11 mouse cellular contexts compared by ENCODE assay signal in the genomic region with DNA sequence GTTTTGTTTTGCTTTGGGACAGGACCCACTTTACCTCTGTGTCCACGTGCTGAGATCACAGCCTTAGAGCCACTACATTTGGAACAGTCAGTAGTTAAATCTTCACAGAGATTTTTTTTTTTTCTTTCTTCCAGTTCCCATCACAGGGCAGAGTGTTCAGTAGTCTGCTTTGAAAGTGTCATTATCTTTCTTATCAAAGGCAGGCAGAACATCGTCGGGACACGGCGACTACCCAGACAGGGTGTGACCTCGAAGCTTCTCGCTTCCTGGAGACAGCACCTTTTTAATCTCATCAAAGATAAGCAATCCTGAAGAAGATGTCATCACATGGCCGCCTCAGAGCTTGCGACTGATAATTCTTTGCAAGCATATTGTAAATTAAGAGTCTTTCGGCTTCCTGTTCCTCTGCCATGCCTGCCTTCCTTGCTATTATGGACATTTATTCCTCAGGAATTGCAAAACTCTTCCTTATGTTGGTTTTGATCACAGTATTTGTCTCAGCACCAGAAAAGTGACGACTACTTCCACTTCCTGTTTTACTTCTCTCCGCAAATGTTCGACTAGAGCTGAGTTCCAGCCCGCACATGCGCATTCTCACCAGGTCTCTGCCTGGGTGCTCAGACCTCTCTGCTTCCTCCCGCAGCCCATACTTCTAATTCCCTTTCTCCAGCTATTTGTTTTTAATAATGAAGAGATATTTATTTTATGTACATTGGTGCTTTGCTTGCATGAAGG. TPM values are rescaled to one million over a fixed set of nuclear protein-coding genes. Genes with fewer than 3 reads are reported as not detected.
DNase-seq lines count a peak whose midpoint lies in the region; ATAC-seq and TF ChIP-seq lines count a peak whose summit lies in the region.
"Had no signal": no experiment of that assay in that cellular context is flagged by ENCODE, and none has a peak within 500 bp of the region (broad histone marks: within the 10 kb centered on the region; RNA-seq: fewer than 3 reads in every experiment).

No protein-coding gene starts in this region.

- H3K4me2 ChIP-seq in liver, embryonic 16.5 days (ENCODE audit: low read depth, low read length) = peak overlapping the region; percentile 30; the same call in 1 of the 2 replicates
- no peak overlapping the region for H3K4me2 ChIP-seq in kidney, embryonic 16.5 days (replicated peaks; ENCODE audit: low read depth, low read length)
- H3K4me2 ChIP-seq: embryonic facial prominence, embryonic 13.5 days had no signal

- peak overlapping the region; percentile 40 for H3K9ac ChIP-seq in MEL (ENCODE audit: control insufficient read depth, low read depth, low read length, poor library complexity, severe bottlenecking)
- no peak overlapping the region for H3K9ac ChIP-seq in liver, embryonic 16.5 days (ENCODE audit: low read depth, low read length)
- H3K9ac ChIP-seq in kidney, embryonic 16.5 days (replicated peaks; ENCODE audit: low read length) = no peak overlapping the region
- H3K9ac ChIP-seq: embryonic facial prominence, embryonic 13.5 days had no signal

- H3K4me1 ChIP-seq in MEL (ENCODE audit: control insufficient read depth in 1 of 2, insufficient read depth in 2 of 2, low read length in 2 of 2) = peaks cover 0 to 6% of the 10 kb centered on the region in 2 experiments; a peak in 1 of 4 replicates
- peaks cover 4% of the 10 kb centered on the region; the same call in 1 of the 2 replicates for H3K4me1 ChIP-seq in liver, embryonic 16.5 days (ENCODE audit: control insufficient read depth, low read depth, low read length)
- H3K4me1 ChIP-seq in kidney, embryonic 16.5 days (ENCODE audit: insufficient read depth, low read length) = no peaks in the 10 kb centered on the region
- H3K4me1 ChIP-seq: embryonic facial prominence, embryonic 13.5 days had no signal

- peak overlapping the region; percentile 73 for H3K27ac ChIP-seq in MEL (ENCODE audit: control insufficient read depth, low read depth, low read length)
- no peak overlapping the region for H3K27ac ChIP-seq in liver, embryonic 16.5 days (ENCODE audit: low read length)
- H3K27ac ChIP-seq in kidney, embryonic 16.5 days (ENCODE audit: low read length) = no peak overlapping the region
- H3K27ac ChIP-seq: embryonic facial prominence, embryonic 13.5 days; macrophage had no signal

- H3K36me3 ChIP-seq in MEL (ENCODE audit: control insufficient read depth in 1 of 2, insufficient read depth in 2 of 2, low read length in 2 of 2) = no peaks in the 10 kb centered on the region
- no peaks in the 10 kb centered on the region for H3K36me3 ChIP-seq in liver, embryonic 16.5 days (ENCODE audit: control insufficient read depth, insufficient read depth)
- H3K36me3 ChIP-seq in kidney, embryonic 16.5 days (ENCODE audit: insufficient read depth, low read length) = no peaks in the 10 kb centered on the region
- H3K36me3 ChIP-seq: embryonic facial prominence, embryonic 13.5 days had no signal

- H3K27me3 ChIP-seq in MEL (ENCODE audit: control insufficient read depth in 1 of 2, insufficient read depth in 2 of 2, low read length in 2 of 2) = peaks cover 4 to 7% of the 10 kb centered on the region in 2 experiments; a peak in 3 of 4 replicates
- H3K27me3 ChIP-seq in liver, embryonic 16.5 days (ENCODE audit: control insufficient read depth, insufficient read depth, low read depth, low read length) = no peaks in the 10 kb centered on the region
- no peaks in the 10 kb centered on the region for H3K27me3 ChIP-seq in kidney, embryonic 16.5 days (ENCODE audit: insufficient read depth, low read length)
- H3K27me3 ChIP-seq: embryonic facial prominence, embryonic 13.5 days had no signal

- WGBS in liver, embryonic 16.5 days (ENCODE audit: insufficient replicate concordance) = 25% methylated on average over 16 of the region's 16 CpGs
- 69% methylated on average over 16 of the region's 16 CpGs for WGBS in kidney, embryonic 16.5 days

- ATAC-seq in liver, embryonic 16.5 days (ENCODE audit: low read depth) = no peak
- ATAC-seq in kidney, embryonic 16.5 days (ENCODE audit: low FRiP score, low TSS enrichment) = no peak

- peak; percentile 93 for DNase-seq in MEL (ENCODE audit: low read depth, low spot score)
- DNase-seq in heart, adult 8-10 months (ENCODE audit: low spot score) = peak; percentile 24
- peak; percentile 53 to 76 for DNase-seq in spleen, postnatal 4 days (ENCODE audit: low spot score in 2 of 2)
- no peak for DNase-seq in frontal cortex, postnatal 14 days (ENCODE audit: low spot score in 2 of 2)
- DNase-seq in ovary, adult 18-20 months (ENCODE audit: low spot score) = no peak
- DNase-seq: right cerebral cortex, adult 18-20 months had no signal

- H3K79me2 ChIP-seq in MEL (ENCODE audit: control insufficient read depth, insufficient read depth, low read length, poor library complexity) = no peaks in the 10 kb centered on the region

- no peaks in the 10 kb centered on the region for H3K9me3 ChIP-seq in MEL (replicated peaks; ENCODE audit: insufficient read depth, low read length)
- H3K9me3 ChIP-seq in liver, embryonic 16.5 days (replicated peaks; ENCODE audit: control insufficient read depth, low read length) = no peaks in the 10 kb centered on the region
- no peaks in the 10 kb centered on the region for H3K9me3 ChIP-seq in kidney, embryonic 16.5 days (ENCODE audit: low read length)
- H3K9me3 ChIP-seq: embryonic facial prominence, embryonic 13.5 days had no signal

- TF ChIP-seq RAD21 in MEL (IDR thresholded peaks at IDR 0.05; ENCODE audit: low read depth, low read length) = no peak

- peak overlapping the region; percentile 46 to 56 for H3K4me3 ChIP-seq in MEL (ENCODE audit: control insufficient read depth in 1 of 2, insufficient read depth in 1 of 2, low read depth in 2 of 2, low read length in 2 of 2)
- no peak overlapping the region for H3K4me3 ChIP-seq in liver, embryonic 16.5 days (ENCODE audit: low read depth, low read length)
- H3K4me3 ChIP-seq in kidney, embryonic 16.5 days (ENCODE audit: low read length) = no peak overlapping the region
- H3K4me3 ChIP-seq: embryonic facial prominence, embryonic 13.5 days had no signal

- TF ChIP-seq POLR2A in MEL (IDR thresholded peaks at IDR 0.05; ENCODE audit: control insufficient read depth in 1 of 2, insufficient read depth in 1 of 2, low read depth in 1 of 2, low read length in 2 of 2, poor library complexity in 1 of 2) = peak in 1 of 2 experiments; percentile 64; a peak in 2 of 4 replicates

- no peak for TF ChIP-seq CTCF in MEL (IDR thresholded peaks at IDR 0.05 in 2 of 3, conservative IDR thresholded peaks at IDR 0.05 in 1 of 3; ENCODE audit: control insufficient read depth in 1 of 3, insufficient read depth in 1 of 3, low read depth in 2 of 3, low read length in 3 of 3, poor library complexity in 1 of 3, severe bottlenecking in 1 of 3)

- peak; percentile 37 to 44; a peak in 2 of 4 replicates for TF ChIP-seq EP300 in MEL (IDR thresholded peaks at IDR 0.05; ENCODE audit: low read depth in 1 of 2, low read length in 2 of 2)

TF ChIP-seq in MEL, 35 proteins besides CTCF, POLR2A, EP300 and RAD21 (continues in another document):
- TF ChIP-seq USF1 (IDR thresholded peaks at IDR 0.05; ENCODE audit: low read depth, low read length) (peak; percentile 2; the same call in 1 of the 2 replicates), ETS1 (IDR thresholded peaks at IDR 0.05; ENCODE audit: low read depth, low read length) (peak; percentile 47; the same call in 1 of the 2 replicates), ELF1 (IDR thresholded peaks at IDR 0.05; ENCODE audit: low read depth, low read length) (peak; percentile 79), NELFE (IDR thresholded peaks at IDR 0.05; ENCODE audit: low read depth, low read length) (peak; percentile 57; the same call in 1 of the 2 replicates), TBP (IDR thresholded peaks at IDR 0.05; ENCODE audit: low read depth, low read length) (0 out of 2 replicates have a peak, but pooled peaks have one; percentile 13), TAL1 (IDR thresholded peaks at IDR 0.05; ENCODE audit: low read length) (peak; percentile 15; the same call in 1 of the 2 replicates), HCFC1 (IDR thresholded peaks at IDR 0.05; ENCODE audit: low read depth, low read length) (0 out of 2 replicates have a peak, but pooled peaks have one; percentile 45), TCF12 (IDR thresholded peaks at IDR 0.05; ENCODE audit: low read depth, low read length) (peak; percentile 57), RCOR1 (IDR thresholded peaks at IDR 0.05; ENCODE audit: low read depth, low read length) (peak; percentile 53), ZNF384 (IDR thresholded peaks at IDR 0.05; ENCODE audit: low read depth, low read length) (peak; percentile 86), POLR2AphosphoS2 (IDR thresholded peaks at IDR 0.05; ENCODE audit: low read length) (no peak), MEF2A (IDR thresholded peaks at IDR 0.05; ENCODE audit: extremely low read depth, insufficient replicate concordance, low read depth, low read length, poor library complexity, severe bottlenecking) (no peak), MAX (IDR thresholded peaks at IDR 0.05; ENCODE audit: low read length) (peak; percentile 45; the same call in 1 of the 2 replicates), E2F4 (IDR thresholded peaks at IDR 0.05; ENCODE audit: borderline replicate concordance, low read depth, low read length) (no peak), NRF1 (IDR thresholded peaks at IDR 0.05; ENCODE audit: insufficient read depth, low read depth, low read length, poor library complexity, severe bottlenecking) (peak; percentile 85)

RNA-seq across cellular contexts. Expression of gene Gcm2, which starts 13.3 kb away (rescaled TPM):
- total RNA-seq in MEL (2012; rRNA removed) = not detected in 2 replicates
- not detected for polyA plus RNA-seq in MEL (2012; ENCODE audit: insufficient read depth in 1 of 2, insufficient read length in 2 of 2, low read depth in 1 of 2, low replicate concordance in 2 of 2, missing spikeins in 1 of 2)
- not detected for total RNA-seq in heart, adult 8-10 months (2022)
- polyA plus RNA-seq in liver, embryonic 16.5 days (2015; fragmentation: Nextera tagmentation; extraction: Ambion mirVana) = not detected in 2 replicates
- not detected in 2 replicates for polyA plus RNA-seq in kidney, embryonic 16.5 days (2015; fragmentation: Nextera tagmentation; extraction: Ambion mirVana)
- polyA plus RNA-seq: embryonic facial prominence, embryonic 13.5 days; intestine, embryonic 14.5 days; macrophage had no signal

RNA-seq across cellular contexts. Expression of gene Sycp2l, which starts 16.6 kb away (rescaled TPM):
- total RNA-seq in MEL (2012; rRNA removed) = not detected in 2 replicates
- polyA plus RNA-seq in MEL (2012; ENCODE audit: insufficient read depth in 1 of 2, insufficient read length in 2 of 2, low read depth in 1 of 2, low replicate concordance in 2 of 2, missing spikeins in 1 of 2) = not detected
- total RNA-seq in heart, adult 8-10 months (2022) = not detected
- polyA plus RNA-seq in liver, embryonic 16.5 days (2015; fragmentation: Nextera tagmentation; extraction: Ambion mirVana) = not detected in 2 replicates
- not detected in 2 replicates for polyA plus RNA-seq in kidney, embryonic 16.5 days (2015; fragmentation: Nextera tagmentation; extraction: Ambion mirVana)
- polyA plus RNA-seq: macrophage had no signal

RNA-seq across cellular contexts. Expression of gene Mak, which starts 18.0 kb away (rescaled TPM):
- not detected in 2 replicates for total RNA-seq in MEL (2012; rRNA removed)
- polyA plus RNA-seq in MEL (2012; ENCODE audit: insufficient read depth in 1 of 2, insufficient read length in 2 of 2, low read depth in 1 of 2, low replicate concordance in 2 of 2, missing spikeins in 1 of 2) = not detected
- total RNA-seq in heart, adult 8-10 months (2022) = not detected
- 0.08 and 0.11 TPM in 2 replicates for polyA plus RNA-seq in liver, embryonic 16.5 days (2015; fragmentation: Nextera tagmentation; extraction: Ambion mirVana)
- polyA plus RNA-seq in kidney, embryonic 16.5 days (2015; fragmentation: Nextera tagmentation; extraction: Ambion mirVana) = 0.46 and 0.70 TPM in 2 replicates

Comparison
In these comparisons a context has a peak if more than half of its experiments do, and no peak if none do; other contexts are left out.
1. DNase-seq: peak in MEL (single experiment), heart, adult 8-10 months (single experiment) and spleen, postnatal 4 days (2 of 2); none in frontal cortex, postnatal 14 days (0 of 2) and ovary, adult 18-20 months (single experiment).
2. H3K4me3 ChIP-seq: peak in MEL (2 of 2); none in liver, embryonic 16.5 days (single experiment) and kidney, embryonic 16.5 days (single experiment).